Mouse (Mus musculus) heart, postnatal 0 days (tissue): ENCODE measurements around the gene Fam83d.

Source experiments
- CTCF ChIP-seq: IDR thresholded peaks from 2 replicates; pipeline ENCODE4 v1.5.1; 2016; ENCODE audit warnings: antibody characterized with exemption, control low read depth, low read depth
- EP300 ChIP-seq: IDR thresholded peaks from 2 replicates; pipeline ENCODE4 v1.6.1; 2016; ENCODE audit warnings: antibody characterized with exemption, low read depth

GRCm38 (mm10) chr2:158786927-158787795 is 19.3 kb downstream of the Fam83d start:
- TF ChIP-seq CTCF = no peak
- no peak for TF ChIP-seq EP300
